Mouse (Mus musculus): ENCODE results near the gene Osbp. TPM values are rescaled to one million over a fixed set of nuclear protein-coding genes. Genes with fewer than 3 reads are reported as not detected.
A peak's percentile ranks its signal among the peaks of the same experiment; 100 is the strongest.
"Not testable (repeated sequence)": the region's sequence is repeated elsewhere in the genome, so short reads cannot be mapped to it uniquely, and the experiment has no call there.

Gene Osbp
- polyA plus RNA-seq (2012; rRNA removed) (33.4 and 37.5 TPM in 2 replicates), polyA plus RNA-seq (2014; fragmentation: Nextera tagmentation; extraction: Ambion mirVana) (10.9 and 11.7 TPM in 2 replicates)

DNA sequence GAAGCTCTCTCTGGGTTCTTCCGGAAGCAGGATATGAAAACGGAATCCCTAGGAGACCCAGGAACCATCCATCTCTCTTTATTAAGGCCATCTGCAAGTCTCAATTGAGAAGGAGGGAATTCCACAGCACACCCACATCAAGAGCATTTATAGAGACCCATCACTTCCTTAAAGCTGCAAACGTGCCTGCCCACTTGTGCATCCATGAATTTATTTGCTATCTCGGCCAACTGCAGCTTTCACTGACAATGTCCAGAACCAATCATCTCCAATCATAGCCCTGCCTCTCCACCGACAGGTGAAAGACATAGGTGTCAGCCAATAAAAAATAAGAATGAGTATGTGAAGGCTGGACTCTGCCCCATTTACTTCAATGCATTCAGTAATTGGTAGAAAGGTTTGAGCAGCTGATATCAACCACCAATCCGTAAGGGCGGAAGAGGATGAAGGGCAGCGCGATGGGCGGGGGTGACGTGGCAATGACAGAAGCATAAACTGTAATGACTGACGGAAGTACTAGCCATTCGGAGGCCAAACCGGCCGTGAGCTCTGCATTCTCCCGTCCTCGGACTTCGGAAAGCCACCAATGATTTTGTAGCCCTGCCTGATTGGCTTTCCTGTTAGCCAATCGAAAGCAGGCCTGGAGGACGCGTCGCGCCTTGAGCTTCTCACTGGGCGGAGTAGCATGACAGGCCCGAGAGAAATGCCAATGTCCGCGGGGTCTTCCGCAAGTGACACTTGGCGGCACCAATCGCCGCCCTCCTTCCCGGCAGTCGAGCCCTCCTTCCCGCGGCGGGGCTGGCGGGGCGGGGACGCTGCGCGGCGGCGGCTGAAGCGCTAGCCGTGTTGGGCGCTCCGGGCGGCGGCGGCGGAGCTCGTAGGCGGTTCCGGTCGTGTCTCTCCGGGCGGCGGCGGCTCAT lies at the start of gene Osbp:
TSS of gene Osbp (plus strand) at position 919 of the 920 bp plus-strand sequence.
- H3K4me2 ChIP-seq (replicated peaks; ENCODE audit: low read depth, low read length, severe bottlenecking) = peak within 1 kb of the TSS; percentile 63
- peak within 1 kb of the TSS; percentile 84 for H3K4me3 ChIP-seq (replicated peaks; ENCODE audit: low read length)
- under 1% methylated on average over 47 of the region's 59 CpGs for WGBS
- H3K27ac ChIP-seq (replicated peaks; ENCODE audit: low read depth, low read length) = peak within 1 kb of the TSS; percentile 84
- H3K36me3 ChIP-seq (ENCODE audit: control insufficient read depth, insufficient read depth, low read length) = peaks cover 3% of the 10 kb centered on the region
- H3K27me3 ChIP-seq (ENCODE audit: control insufficient read depth, insufficient read depth, low read length) = no peaks in the 10 kb centered on the region
- H3K4me1 ChIP-seq (ENCODE audit: control insufficient read depth, insufficient read depth, low read length) = peaks cover 20% of the 10 kb centered on the region
- H3K9me3 ChIP-seq (ENCODE audit: control insufficient read depth, low read length) = no peaks in the 10 kb centered on the region
- ATAC-seq (ENCODE audit: low FRiP score, low read depth) (peak; percentile 96), DNase-seq (ENCODE audit: low spot score) (peak; percentile 100)
- peak; percentile 49; the same call in 1 of the 2 replicates for TF ChIP-seq POLR2A (IDR thresholded peaks at IDR 0.05; ENCODE audit: borderline replicate concordance, extremely low read depth, insufficient read depth, insufficient read length)
- peak within 1 kb of the TSS; percentile 71 for H3K9ac ChIP-seq (ENCODE audit: low read depth, low read length, severe bottlenecking)

DNA sequence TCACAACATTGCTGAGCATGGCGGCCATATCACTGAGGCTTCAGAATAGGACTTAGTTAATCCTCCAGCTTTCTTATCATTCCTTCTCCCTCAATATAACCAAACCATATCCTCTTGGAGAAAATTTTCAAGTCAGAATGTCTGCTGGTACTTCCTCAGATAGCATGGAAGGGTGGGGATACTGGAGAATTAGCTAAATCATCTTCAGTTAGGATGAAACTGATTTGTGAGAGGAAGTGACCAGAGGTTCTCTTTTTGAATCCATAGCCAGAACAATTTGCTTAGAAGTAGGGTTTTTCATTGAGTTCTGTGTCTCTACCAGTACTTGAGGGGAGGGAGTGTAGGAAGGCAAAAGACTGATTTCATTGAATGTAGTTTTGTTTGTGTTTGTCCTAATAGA lies 43.7 kb upstream of the Osbp start:
- no peak for ATAC-seq (ENCODE audit: low FRiP score, low read depth)
- Histone ChIP-seq H3K9me3 (ENCODE audit: control insufficient read depth, low read length) (no peaks in the 10 kb centered on the region), H3K36me3 (ENCODE audit: control insufficient read depth, insufficient read depth, low read length) (peaks cover 62% of the 10 kb centered on the region), H3K27me3 (ENCODE audit: control insufficient read depth, insufficient read depth, low read length) (no peaks in the 10 kb centered on the region), H3K4me1 (ENCODE audit: control insufficient read depth, insufficient read depth, low read length) (no peaks in the 10 kb centered on the region), H3K4me3 (replicated peaks; ENCODE audit: low read length) (no peak overlapping the region), H3K27ac (replicated peaks; ENCODE audit: low read depth, low read length) (no peak overlapping the region), H3K9ac (ENCODE audit: low read depth, low read length, severe bottlenecking) (no peak overlapping the region), H3K4me2 (replicated peaks; ENCODE audit: low read depth, low read length, severe bottlenecking) (no peak overlapping the region)
- TF ChIP-seq POLR2A (IDR thresholded peaks at IDR 0.05; ENCODE audit: borderline replicate concordance, extremely low read depth, insufficient read depth, insufficient read length) = no peak
- DNase-seq (ENCODE audit: low spot score) = no peak
- WGBS = 85% methylated on average over 1 of the region's 1 CpGs

DNA sequence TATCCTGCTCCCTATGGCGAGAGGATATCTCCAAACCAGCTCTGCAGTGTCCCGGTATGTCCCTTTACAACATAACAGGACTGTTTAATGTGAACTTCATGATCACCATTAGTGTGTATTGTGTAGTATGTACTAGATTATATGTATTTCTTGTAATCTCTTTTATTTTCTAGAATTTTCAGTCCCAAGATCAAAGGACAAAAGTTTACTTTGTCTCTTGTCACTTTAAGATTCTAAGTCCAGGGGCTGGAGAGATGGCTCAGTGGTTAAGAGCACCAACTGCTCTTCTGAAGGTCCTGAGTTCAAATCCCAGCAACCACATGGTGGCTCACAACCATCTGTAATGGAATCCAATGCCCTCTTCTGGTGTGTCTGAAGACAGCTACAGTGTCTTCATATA lies 43.2 kb upstream of the Osbp start:
- H3K36me3 ChIP-seq (ENCODE audit: control insufficient read depth, insufficient read depth, low read length) = peaks cover 66% of the 10 kb centered on the region
- not testable (repeated sequence) for ATAC-seq (ENCODE audit: low FRiP score, low read depth); H3K27ac ChIP-seq (replicated peaks; ENCODE audit: low read depth, low read length); DNase-seq (ENCODE audit: low spot score); H3K4me2 ChIP-seq (replicated peaks; ENCODE audit: low read depth, low read length, severe bottlenecking); H3K9me3 ChIP-seq (ENCODE audit: control insufficient read depth, low read length); H3K9ac ChIP-seq (ENCODE audit: low read depth, low read length, severe bottlenecking); H3K27me3 ChIP-seq (ENCODE audit: control insufficient read depth, insufficient read depth, low read length); H3K4me1 ChIP-seq (ENCODE audit: control insufficient read depth, insufficient read depth, low read length); H3K4me3 ChIP-seq (replicated peaks; ENCODE audit: low read length)
- WGBS = 100% methylated on average over 2 of the region's 2 CpGs

DNA sequence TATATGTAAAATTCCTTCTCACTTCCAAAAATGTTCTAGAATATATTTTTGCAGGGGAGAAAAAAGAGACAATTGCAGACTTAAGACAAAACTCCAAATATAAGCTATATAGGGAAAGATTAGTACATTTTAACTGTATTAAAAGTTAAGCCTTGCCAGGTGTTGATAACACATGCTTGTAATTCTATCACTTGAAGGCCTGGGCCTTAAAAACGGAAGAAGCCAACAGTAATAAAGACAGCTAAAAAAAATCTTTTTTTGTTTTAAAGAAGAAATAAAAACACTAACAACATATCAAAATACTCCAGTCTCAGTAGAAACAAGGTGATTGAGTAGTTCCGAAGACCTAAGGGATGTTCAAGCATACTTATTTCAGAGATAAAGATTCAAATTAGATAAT lies 39.4 kb upstream of the Osbp start:
- Histone ChIP-seq H3K9ac (ENCODE audit: low read depth, low read length, severe bottlenecking) (no peak overlapping the region), H3K9me3 (ENCODE audit: control insufficient read depth, low read length) (no peaks in the 10 kb centered on the region), H3K27ac (replicated peaks; ENCODE audit: low read depth, low read length) (no peak overlapping the region), H3K4me2 (replicated peaks; ENCODE audit: low read depth, low read length, severe bottlenecking) (no peak overlapping the region), H3K4me1 (ENCODE audit: control insufficient read depth, insufficient read depth, low read length) (no peaks in the 10 kb centered on the region), H3K4me3 (replicated peaks; ENCODE audit: low read length) (no peak overlapping the region), H3K27me3 (ENCODE audit: control insufficient read depth, insufficient read depth, low read length) (no peaks in the 10 kb centered on the region), H3K36me3 (ENCODE audit: control insufficient read depth, insufficient read depth, low read length) (peaks cover 85% of the 10 kb centered on the region)
- no peak for TF ChIP-seq POLR2A (IDR thresholded peaks at IDR 0.05; ENCODE audit: borderline replicate concordance, extremely low read depth, insufficient read depth, insufficient read length)
- ATAC-seq (ENCODE audit: low FRiP score, low read depth) (no peak), DNase-seq (ENCODE audit: low spot score) (no peak)
- WGBS = 88% methylated on average over 2 of the region's 2 CpGs

DNA sequence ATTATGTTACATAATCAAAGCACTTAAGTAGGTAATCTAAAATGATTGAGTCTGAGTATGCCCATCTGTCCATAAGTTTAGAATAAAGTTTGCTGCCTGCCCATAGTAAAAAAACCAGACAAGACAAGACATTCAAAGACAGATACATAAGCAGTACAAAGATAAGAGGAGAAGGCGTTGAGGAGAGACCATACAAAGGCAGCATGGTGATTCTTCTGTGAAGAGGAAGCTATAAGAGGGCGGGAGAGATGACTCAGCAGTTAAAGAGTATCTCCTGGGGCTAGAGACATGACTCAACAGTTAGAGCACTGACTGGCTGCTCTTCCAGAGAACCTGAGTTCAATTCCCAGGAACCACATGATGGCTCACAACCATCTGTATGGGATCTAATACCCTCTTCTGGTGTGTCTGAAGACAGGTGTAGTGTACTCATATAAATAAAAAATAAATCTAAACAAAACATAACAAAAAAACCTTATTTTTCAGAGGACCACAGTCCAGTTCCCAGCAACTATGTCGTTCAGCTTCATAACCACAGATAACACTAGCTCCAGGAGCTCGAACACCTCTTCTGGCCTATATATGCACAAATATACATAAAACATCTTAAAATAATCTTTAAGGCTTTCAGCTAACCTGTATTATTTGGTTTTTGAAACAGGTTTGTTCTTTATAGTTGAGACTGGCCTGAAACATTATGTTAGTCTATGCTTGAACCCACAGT lies 37.6 kb upstream of the Osbp start:
- H3K9ac ChIP-seq (ENCODE audit: low read depth, low read length, severe bottlenecking) = no peak overlapping the region
- H3K4me3 ChIP-seq (replicated peaks; ENCODE audit: low read length) = no peak overlapping the region
- no peaks in the 10 kb centered on the region for H3K27me3 ChIP-seq (ENCODE audit: control insufficient read depth, insufficient read depth, low read length)
- DNase-seq (ENCODE audit: low spot score) (no peak), ATAC-seq (ENCODE audit: low FRiP score, low read depth) (no peak)
- peaks cover 90% of the 10 kb centered on the region for H3K36me3 ChIP-seq (ENCODE audit: control insufficient read depth, insufficient read depth, low read length)
- H3K27ac ChIP-seq (replicated peaks; ENCODE audit: low read depth, low read length) = no peak overlapping the region
- WGBS = 89% methylated on average over 4 of the region's 4 CpGs
- no peaks in the 10 kb centered on the region for H3K9me3 ChIP-seq (ENCODE audit: control insufficient read depth, low read length)
- TF ChIP-seq POLR2A (IDR thresholded peaks at IDR 0.05; ENCODE audit: borderline replicate concordance, extremely low read depth, insufficient read depth, insufficient read length) = no peak
- H3K4me2 ChIP-seq (replicated peaks; ENCODE audit: low read depth, low read length, severe bottlenecking) = no peak overlapping the region
- no peaks in the 10 kb centered on the region for H3K4me1 ChIP-seq (ENCODE audit: control insufficient read depth, insufficient read depth, low read length)

DNA sequence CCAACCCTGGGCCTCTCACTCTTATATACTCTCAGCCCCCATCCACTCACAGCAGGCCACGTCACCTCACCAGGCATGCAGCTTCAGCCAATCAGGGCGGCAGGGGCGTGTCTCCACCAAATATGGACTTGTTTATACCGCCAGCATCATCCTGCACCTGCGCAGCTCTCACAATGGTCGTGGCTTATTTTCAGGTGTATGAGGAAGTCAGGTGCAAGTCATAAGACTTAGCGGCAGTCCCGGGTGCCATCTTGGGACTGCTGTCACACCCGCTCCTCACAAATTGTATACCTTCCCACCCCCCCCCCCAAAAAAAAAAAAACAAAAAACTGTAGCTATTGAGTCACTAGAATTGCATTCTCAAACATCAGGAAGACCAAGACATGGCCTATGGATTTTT lies 19.3 kb upstream of the Osbp start:
- 95% methylated on average over 9 of the region's 9 CpGs for WGBS
- H3K4me1 ChIP-seq (ENCODE audit: control insufficient read depth, insufficient read depth, low read length); H3K9me3 ChIP-seq (ENCODE audit: control insufficient read depth, low read length); H3K27me3 ChIP-seq (ENCODE audit: control insufficient read depth, insufficient read depth, low read length); H3K27ac ChIP-seq (replicated peaks; ENCODE audit: low read depth, low read length); DNase-seq (ENCODE audit: low spot score); H3K9ac ChIP-seq (ENCODE audit: low read depth, low read length, severe bottlenecking); H3K4me2 ChIP-seq (replicated peaks; ENCODE audit: low read depth, low read length, severe bottlenecking); ATAC-seq (ENCODE audit: low FRiP score, low read depth); H3K4me3 ChIP-seq (replicated peaks; ENCODE audit: low read length): not testable (repeated sequence)
- peaks cover 36% of the 10 kb centered on the region for H3K36me3 ChIP-seq (ENCODE audit: control insufficient read depth, insufficient read depth, low read length)

Data from limb, embryonic 14.5 days (tissue).